Mouse (Mus musculus) intestine, postnatal 0 days (tissue): ENCODE data around the gene S100a7a. TPM values are rescaled to one million over a fixed set of nuclear protein-coding genes. Genes with fewer than 3 reads are reported as not detected.

Experiments
- ATAC-seq: fragments of 200-750 bp; cut with Nextera tagmentation; 2 replicates; pipeline ENCODE4 v1.8.0; 2017; ENCODE audit warnings: mild to moderate bottlenecking, moderate TSS enrichment, moderate library complexity
- H3K27ac ChIP-seq: fragments of 300-500 bp; sonication (generic); 2 replicates; pipeline ENCODE4 v1.5.1; 2014; ENCODE audit warnings: mild to moderate bottlenecking, low read depth, low read length, moderate library complexity
- H3K27me3 ChIP-seq: fragments of 300-500 bp; sonication (generic); replicated peaks from 2 replicates; pipeline ENCODE4 v1.6.1; 2014; ENCODE audit warnings: low read length, mixed read lengths; ENCODE audit not compliant: control insufficient read depth, insufficient read depth
- H3K36me3 ChIP-seq: fragments of 300-500 bp; sonication (generic); 2 replicates; pipeline ENCODE4 v1.6.1; 2014; ENCODE audit warnings: mild to moderate bottlenecking, moderate library complexity; ENCODE audit not compliant: control insufficient read depth, insufficient read depth
- H3K4me1 ChIP-seq: fragments of 300-500 bp; sonication (generic); replicated peaks from 2 replicates; pipeline ENCODE4 v1.6.1; 2014; ENCODE audit warnings: antibody characterized with exemption, low read length, mixed read lengths; ENCODE audit not compliant: control insufficient read depth, insufficient read depth
- H3K4me2 ChIP-seq: fragments of 300-500 bp; sonication (generic); replicated peaks from 2 replicates; pipeline ENCODE4 v1.6.1; 2014; ENCODE audit warnings: low read depth, mild to moderate bottlenecking, moderate library complexity
- H3K4me3 ChIP-seq: fragments of 300-500 bp; sonication (generic); 2 replicates; pipeline ENCODE4 v1.5.1; 2014; ENCODE audit warnings: low read depth, low read length
- H3K9ac ChIP-seq: fragments of 300-500 bp; sonication (generic); 2 replicates; pipeline ENCODE4 v1.6.1; 2014; ENCODE audit warnings: mild to moderate bottlenecking, low read depth, low read length
- H3K9me3 ChIP-seq: fragments of 300-500 bp; sonication (generic); 2 replicates; pipeline ENCODE4 v1.6.1; 2016; ENCODE audit warnings: mixed run types; ENCODE audit not compliant: control insufficient read depth
- CTCF ChIP-seq: sonication (generic); IDR thresholded peaks from 2 replicates; pipeline ENCODE4 v1.5.1; 2016; ENCODE audit warnings: low read depth, mild to moderate bottlenecking, control low read depth, antibody characterized with exemption, moderate library complexity
- WGBS: fragments of 180-500 bp; shearing (Covaris S2); extraction: QIAGEN DNeasy Blood & Tissue Kit; methylation state at CpG from one replicate; pipeline ENCODE4 v1.1.7; 2014; 5-methylcytosine and 5-hydroxymethylcytosine counted together
- polyA plus RNA-seq: library from polyadenylated mRNA; unstranded; fragments of >200 nt; fragmentation: Nextera tagmentation; extraction: Ambion mirVana; gene quantifications from 2 replicates; pipeline ENCODE4 v1.2.1, GENCODE M21; 2015

The S100a7a gene
- 0.12 TPM in 1 of 2 replicates, not detected in the other for polyA plus RNA-seq

- Histone ChIP-seq H3K9ac (no peak within 1 kb of the TSS), H3K9me3 (no peaks in the 10 kb centered on the region), H3K4me2 (no peak within 1 kb of the TSS), H3K36me3 (no peaks in the 10 kb centered on the region), H3K27ac (no peak within 1 kb of the TSS), H3K4me1 (no peaks in the 10 kb centered on the region), H3K27me3 (no peaks in the 10 kb centered on the region), H3K4me3 (no peak within 1 kb of the TSS)
- no peak for TF ChIP-seq CTCF
- no peak for ATAC-seq
These were observed at the start of gene S100a7a for GRCm38 (mm10) chr3:90653717-90654116. TSS of gene S100a7a (plus strand) at chr3:90654017.

DNA sequence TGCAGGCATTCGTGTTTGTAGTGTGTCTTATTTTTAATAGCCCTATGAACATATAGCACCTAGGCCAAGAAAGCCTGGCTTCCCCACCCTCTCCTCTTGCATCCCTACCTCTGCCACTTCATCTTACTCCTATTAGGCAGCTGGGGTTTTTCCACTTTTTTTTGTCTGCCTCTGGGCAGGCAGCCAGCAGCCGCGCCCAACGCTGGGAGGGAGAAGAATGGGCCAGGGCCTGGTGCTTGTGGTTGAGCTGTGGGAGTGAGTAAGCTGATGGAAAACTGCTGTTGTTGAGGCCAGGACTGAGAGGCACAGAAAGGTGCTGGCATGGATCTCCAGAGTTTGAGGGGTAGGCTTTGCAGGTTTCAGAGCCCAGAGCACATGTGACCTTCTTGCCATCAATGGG lies 49.4 kb upstream of the S100a7a start:
- Histone ChIP-seq H3K4me3 (no peak overlapping the region), H3K36me3 (no peaks in the 10 kb centered on the region), H3K9me3 (no peaks in the 10 kb centered on the region), H3K4me2 (no peak overlapping the region), H3K4me1 (no peaks in the 10 kb centered on the region), H3K9ac (no peak overlapping the region), H3K27me3 (no peaks in the 10 kb centered on the region), H3K27ac (no peak overlapping the region)
- TF ChIP-seq CTCF, result no peak
- ATAC-seq, result no peak
- WGBS, result 22% methylated on average over 4 of the region's 4 CpGs

GRCm38 (mm10) chr3:90605049-90605448 lies 48.8 kb upstream of the S100a7a start:
- no peak for ATAC-seq
- Histone ChIP-seq H3K9ac (no peak overlapping the region), H3K9me3 (no peaks in the 10 kb centered on the region), H3K36me3 (no peaks in the 10 kb centered on the region), H3K4me3 (no peak overlapping the region), H3K27ac (no peak overlapping the region), H3K4me2 (no peak overlapping the region), H3K4me1 (no peaks in the 10 kb centered on the region), H3K27me3 (no peaks in the 10 kb centered on the region)
- no peak for TF ChIP-seq CTCF
- 87% methylated on average over 3 of the region's 3 CpGs for WGBS

DNA sequence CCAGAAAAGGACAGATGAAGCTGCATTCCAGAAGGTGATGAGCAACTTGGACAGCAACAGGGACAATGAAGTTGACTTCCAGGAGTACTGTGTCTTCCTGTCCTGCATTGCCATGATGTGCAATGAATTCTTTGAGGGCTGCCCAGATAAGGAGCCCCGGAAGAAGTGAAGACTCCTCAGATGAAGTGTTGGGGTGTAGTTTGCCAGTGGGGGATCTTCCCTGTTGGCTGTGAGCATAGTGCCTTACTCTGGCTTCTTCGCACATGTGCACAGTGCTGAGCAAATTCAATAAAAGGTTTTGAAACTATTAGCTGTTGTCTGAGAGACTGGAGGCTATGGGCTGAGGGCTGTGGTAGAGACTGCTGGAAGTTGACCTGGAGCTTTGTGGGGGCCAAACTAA lies 48.1 kb upstream of the S100a7a start:
- H3K36me3 ChIP-seq, result no peaks in the 10 kb centered on the region
- H3K9me3 ChIP-seq, result no peaks in the 10 kb centered on the region
- no peak overlapping the region for H3K27ac ChIP-seq
- no peaks in the 10 kb centered on the region for H3K4me1 ChIP-seq
- no peak for TF ChIP-seq CTCF
- WGBS, result 86% methylated on average over 2 of the region's 2 CpGs
- no peaks in the 10 kb centered on the region for H3K27me3 ChIP-seq
- no peak overlapping the region for H3K4me3 ChIP-seq
- no peak overlapping the region for H3K4me2 ChIP-seq
- no peak overlapping the region for H3K9ac ChIP-seq
- no peak for ATAC-seq

- 77% methylated on average over 6 of the region's 6 CpGs for WGBS
- no peak for TF ChIP-seq CTCF
- Histone ChIP-seq H3K9me3 (no peaks in the 10 kb centered on the region), H3K9ac (no peak overlapping the region), H3K4me3 (no peak overlapping the region), H3K4me1 (no peaks in the 10 kb centered on the region), H3K36me3 (no peaks in the 10 kb centered on the region), H3K27me3 (no peaks in the 10 kb centered on the region), H3K4me2 (no peak overlapping the region), H3K27ac (no peak overlapping the region)
- no peak for ATAC-seq
These were observed 47.6 kb upstream of the S100a7a start for GRCm38 (mm10) chr3:90606185-90606584.

DNA sequence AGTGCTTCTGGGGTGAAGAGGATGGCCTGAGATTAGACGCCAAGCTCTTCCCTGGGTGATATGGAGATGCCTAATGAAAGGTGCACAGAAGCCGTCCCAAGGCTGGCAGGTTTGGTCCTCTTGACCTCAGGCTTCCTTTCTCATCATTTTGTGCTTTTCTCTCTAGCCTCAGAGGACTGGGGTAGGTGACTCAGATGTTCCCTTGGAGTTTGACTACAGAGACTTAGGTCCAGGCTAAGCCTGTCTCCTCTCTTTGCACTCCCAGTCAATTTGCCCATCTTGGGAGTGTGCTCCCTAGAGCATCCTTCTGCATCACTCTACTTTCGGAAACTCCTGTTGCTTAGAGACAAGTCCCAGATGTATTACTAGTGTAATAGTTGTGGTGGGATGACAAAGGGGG lies 46.5 kb upstream of the S100a7a start:
- no peak overlapping the region for H3K4me2 ChIP-seq
- H3K4me1 ChIP-seq, result no peaks in the 10 kb centered on the region
- H3K9ac ChIP-seq, result no peak overlapping the region
- WGBS, result 90% methylated on average over 3 of the region's 3 CpGs
- H3K4me3 ChIP-seq, result no peak overlapping the region
- no peaks in the 10 kb centered on the region for H3K27me3 ChIP-seq
- H3K27ac ChIP-seq, result no peak overlapping the region
- no peaks in the 10 kb centered on the region for H3K9me3 ChIP-seq
- no peaks in the 10 kb centered on the region for H3K36me3 ChIP-seq
- TF ChIP-seq CTCF, result no peak
- ATAC-seq, result no peak

DNA sequence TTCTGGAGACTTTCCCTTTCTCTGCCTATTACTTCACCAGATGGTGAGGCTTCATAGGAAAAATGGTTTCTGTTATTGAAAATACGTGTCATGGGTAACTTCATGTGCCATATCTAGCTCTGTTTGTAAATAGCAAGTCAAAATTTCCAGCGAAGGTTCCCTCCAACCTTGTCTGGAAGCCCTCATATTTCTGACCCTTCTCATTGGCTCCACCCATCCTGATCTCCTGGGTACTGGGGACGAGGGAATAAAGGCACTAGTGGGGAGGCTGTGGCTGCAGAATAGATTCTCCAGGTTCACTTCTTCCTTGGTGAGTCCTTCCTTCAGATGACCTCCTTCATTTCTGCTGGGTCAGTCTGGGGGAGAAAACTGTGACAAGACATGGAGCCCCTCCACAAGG lies 45.6 kb upstream of the S100a7a start, which contains the start of gene S100a5:
S100a5 (plus strand) TSS at position 301 of the 400 bp plus-strand sequence.
- Histone ChIP-seq H3K4me3 (no peak within 1 kb of the TSS), H3K4me1 (no peaks in the 10 kb centered on the region), H3K27ac (no peak within 1 kb of the TSS), H3K4me2 (no peak within 1 kb of the TSS), H3K27me3 (no peaks in the 10 kb centered on the region), H3K36me3 (no peaks in the 10 kb centered on the region), H3K9ac (no peak within 1 kb of the TSS), H3K9me3 (no peaks in the 10 kb centered on the region)
- 69% methylated on average over 3 of the region's 3 CpGs for WGBS
- TF ChIP-seq CTCF, result no peak
- ATAC-seq, result no peak
